Mouse (Mus musculus): ENCODE measurements around the gene Nuak2. TPM values are rescaled to one million over a fixed set of nuclear protein-coding genes. Genes with fewer than 3 reads are reported as not detected.
A peak's percentile ranks its signal among the peaks of the same experiment; 100 is the strongest.
"Not testable (repeated sequence)": the region's sequence is repeated elsewhere in the genome, so short reads cannot be mapped to it uniquely, and the experiment has no call there.

The Nuak2 gene
- polyA plus RNA-seq, 1 experiment from 2014 or later, result 11.9 TPM

- no peak overlapping the region for H3K9ac ChIP-seq (replicated peaks; ENCODE audit: low read depth)
- H3K36me3 ChIP-seq (ENCODE audit: insufficient read depth, low read length), result no peaks in the 10 kb centered on the region
- H3K27me3 ChIP-seq (replicated peaks; ENCODE audit: insufficient read depth, low read length), result no peaks in the 10 kb centered on the region
- no peak overlapping the region for H3K27ac ChIP-seq (ENCODE audit: low read length)
- H3K4me2 ChIP-seq (replicated peaks; ENCODE audit: low read depth, low read length), result no peak overlapping the region
- H3K4me1 ChIP-seq (ENCODE audit: insufficient read depth, low read depth, low read length), result peaks cover 6% of the 10 kb centered on the region; the same call in 1 of the 2 replicates
- ATAC-seq (no peak), DNase-seq (ENCODE audit: low spot score) (no peak)
- H3K4me3 ChIP-seq (ENCODE audit: low read depth, low read length), result no peak overlapping the region
- TF ChIP-seq EP300 (IDR thresholded peaks at IDR 0.05) (no peak), CTCF (IDR thresholded peaks at IDR 0.05) (no peak)
- WGBS, result 81% methylated on average over 1 of the region's 1 CpGs
- H3K9me3 ChIP-seq (ENCODE audit: low read length), result no peaks in the 10 kb centered on the region
These were observed 27.7 kb downstream of the Nuak2 start for GRCm38 (mm10) chr1:132343656-132344055.

DNA sequence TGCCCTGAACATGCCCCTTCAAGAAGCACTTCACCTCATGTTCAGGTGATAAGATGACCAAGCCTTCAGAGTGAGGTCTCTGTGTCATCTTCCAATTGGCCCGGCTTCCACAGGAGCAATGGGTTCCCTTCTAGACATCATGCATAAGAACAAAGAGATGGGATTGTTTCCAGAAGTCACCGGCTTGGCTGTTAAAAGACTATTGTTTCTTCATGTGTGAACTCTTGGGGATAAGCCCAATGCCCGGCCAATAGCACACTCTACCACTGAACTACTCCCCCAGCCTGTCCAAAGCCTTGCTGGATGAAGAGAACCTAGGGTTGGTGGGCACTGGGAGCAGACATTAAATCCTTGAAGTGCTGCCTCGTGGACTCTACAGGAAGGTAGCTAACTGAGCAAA, 29.6 kb downstream of the Nuak2 start:
- DNase-seq (ENCODE audit: low spot score), result no peak
- TF ChIP-seq EP300 (IDR thresholded peaks at IDR 0.05) (no peak), CTCF (IDR thresholded peaks at IDR 0.05) (no peak)
- Histone ChIP-seq H3K4me3 (ENCODE audit: low read depth, low read length) (no peak overlapping the region), H3K9ac (replicated peaks; ENCODE audit: low read depth) (no peak overlapping the region), H3K27ac (ENCODE audit: low read length) (no peak overlapping the region), H3K4me2 (replicated peaks; ENCODE audit: low read depth, low read length) (no peak overlapping the region), H3K27me3 (replicated peaks; ENCODE audit: insufficient read depth, low read length) (no peaks in the 10 kb centered on the region), H3K4me1 (ENCODE audit: insufficient read depth, low read depth, low read length) (peaks cover 6% of the 10 kb centered on the region; the same call in 1 of the 2 replicates), H3K36me3 (ENCODE audit: insufficient read depth, low read length) (no peaks in the 10 kb centered on the region), H3K9me3 (ENCODE audit: low read length) (no peaks in the 10 kb centered on the region)
- 71% methylated on average over 4 of the region's 4 CpGs for WGBS
- ATAC-seq, result no peak

DNA sequence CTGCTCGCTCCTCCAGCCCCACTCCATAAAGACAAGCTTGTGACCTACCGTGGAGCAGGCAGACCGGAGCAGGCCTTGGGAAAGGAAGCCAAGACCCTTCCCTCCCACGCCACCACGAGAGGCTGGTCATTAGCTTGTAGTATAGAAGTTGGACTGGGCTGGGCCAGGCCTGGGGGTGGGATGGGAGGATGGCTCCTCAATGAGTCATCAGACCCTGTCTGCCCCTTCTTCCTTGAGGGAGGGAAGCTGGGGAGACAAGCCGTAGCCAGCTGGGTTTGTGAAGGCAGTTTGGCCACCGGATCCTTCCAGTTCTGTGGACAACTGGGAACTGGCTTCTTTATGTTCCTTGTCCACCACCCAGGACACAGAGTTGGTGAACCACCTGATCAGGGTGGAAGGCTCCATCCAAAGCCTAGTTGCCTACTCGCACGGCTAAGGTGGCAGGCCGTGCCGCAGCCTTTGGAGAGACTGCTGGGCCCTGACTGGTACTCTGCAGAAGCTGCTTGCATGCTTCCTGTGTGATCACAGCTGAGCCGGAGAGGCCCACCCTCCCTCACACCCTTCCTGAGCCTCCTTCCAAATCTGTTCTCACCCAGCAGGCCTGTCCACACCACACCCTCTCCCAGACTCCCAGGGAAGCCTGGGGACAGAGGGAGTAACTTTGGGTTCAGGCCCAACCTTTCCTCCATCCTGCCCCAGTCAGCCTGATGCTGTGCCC, 30.4 kb downstream of the Nuak2 start:
- ATAC-seq (peak; percentile 70), DNase-seq (ENCODE audit: low spot score) (peak; percentile 62)
- H3K4me3 ChIP-seq (ENCODE audit: low read depth, low read length), result no peak overlapping the region
- peaks cover 6% of the 10 kb centered on the region; the same call in 1 of the 2 replicates for H3K4me1 ChIP-seq (ENCODE audit: insufficient read depth, low read depth, low read length)
- H3K4me2 ChIP-seq (replicated peaks; ENCODE audit: low read depth, low read length), result no peak overlapping the region
- H3K27ac ChIP-seq (ENCODE audit: low read length), result no peak overlapping the region
- TF ChIP-seq CTCF (IDR thresholded peaks at IDR 0.05) (no peak), EP300 (IDR thresholded peaks at IDR 0.05) (no peak)
- H3K36me3 ChIP-seq (ENCODE audit: insufficient read depth, low read length), result no peaks in the 10 kb centered on the region
- H3K9me3 ChIP-seq (ENCODE audit: low read length), result no peaks in the 10 kb centered on the region
- H3K9ac ChIP-seq (replicated peaks; ENCODE audit: low read depth), result no peak overlapping the region
- H3K27me3 ChIP-seq (replicated peaks; ENCODE audit: insufficient read depth, low read length), result no peaks in the 10 kb centered on the region
- WGBS, result 60% methylated on average over 12 of the region's 12 CpGs

DNA sequence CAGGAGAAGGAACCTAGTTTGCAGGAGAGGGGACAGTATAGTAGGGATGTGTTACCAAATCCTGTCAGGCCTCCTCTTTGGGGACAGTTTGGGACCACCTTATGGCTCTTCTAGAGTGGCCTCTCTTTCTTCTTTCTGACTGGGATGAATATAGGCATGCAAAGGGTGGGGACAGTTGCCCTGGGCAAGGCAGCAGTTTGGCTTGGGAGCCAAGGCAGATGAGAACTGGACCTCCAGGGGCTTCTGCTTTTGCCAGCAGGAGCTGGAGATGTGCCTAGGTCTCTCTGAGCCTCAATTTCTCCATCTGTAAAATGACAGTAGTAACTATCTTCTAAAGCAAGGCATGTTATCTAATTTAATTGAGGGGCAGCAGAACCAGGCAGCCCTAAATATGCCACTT, 31.0 kb downstream of the Nuak2 start:
- Histone ChIP-seq H3K4me1 (ENCODE audit: insufficient read depth, low read depth, low read length) (peaks cover 4% of the 10 kb centered on the region; the same call in 1 of the 2 replicates), H3K4me2 (replicated peaks; ENCODE audit: low read depth, low read length) (no peak overlapping the region), H3K9ac (replicated peaks; ENCODE audit: low read depth) (no peak overlapping the region), H3K36me3 (ENCODE audit: insufficient read depth, low read length) (no peaks in the 10 kb centered on the region), H3K27me3 (replicated peaks; ENCODE audit: insufficient read depth, low read length) (no peaks in the 10 kb centered on the region), H3K27ac (ENCODE audit: low read length) (no peak overlapping the region), H3K9me3 (ENCODE audit: low read length) (no peaks in the 10 kb centered on the region), H3K4me3 (ENCODE audit: low read depth, low read length) (no peak overlapping the region)
- TF ChIP-seq EP300 (IDR thresholded peaks at IDR 0.05) (no peak), CTCF (IDR thresholded peaks at IDR 0.05) (no peak)
- ATAC-seq, result no peak
- DNase-seq (ENCODE audit: low spot score), result no peak

DNA sequence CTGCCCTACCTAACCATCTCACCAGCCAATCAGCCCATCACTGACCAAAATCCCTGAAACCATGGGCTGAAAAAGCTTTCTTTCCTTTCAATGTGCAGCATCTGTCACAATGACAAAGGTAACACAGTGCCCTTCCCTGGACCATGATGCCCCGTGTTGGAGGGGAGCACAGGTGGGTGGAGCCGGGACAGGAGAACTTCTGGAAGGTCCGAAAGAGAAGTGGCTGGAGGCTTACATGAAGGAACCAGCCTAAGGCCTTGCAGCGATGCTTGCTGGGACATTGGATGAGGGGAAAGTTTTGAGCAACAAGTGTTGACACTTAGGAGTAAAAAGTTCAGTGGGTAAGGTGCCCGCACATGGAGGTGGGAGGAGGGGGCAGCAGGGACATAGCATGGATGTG, 32.5 kb downstream of the Nuak2 start:
- H3K27me3 ChIP-seq (replicated peaks; ENCODE audit: insufficient read depth, low read length), result no peaks in the 10 kb centered on the region
- no peak overlapping the region for H3K4me2 ChIP-seq (replicated peaks; ENCODE audit: low read depth, low read length)
- TF ChIP-seq EP300 (IDR thresholded peaks at IDR 0.05), result no peak
- no peak for TF ChIP-seq CTCF (IDR thresholded peaks at IDR 0.05)
- H3K4me3 ChIP-seq (ENCODE audit: low read depth, low read length), result no peak overlapping the region
- H3K27ac ChIP-seq (ENCODE audit: low read length), result no peak overlapping the region
- no peak overlapping the region for H3K9ac ChIP-seq (replicated peaks; ENCODE audit: low read depth)
- 80% methylated on average over 5 of the region's 5 CpGs for WGBS
- no peaks in the 10 kb centered on the region for H3K36me3 ChIP-seq (ENCODE audit: insufficient read depth, low read length)
- no peaks in the 10 kb centered on the region for H3K9me3 ChIP-seq (ENCODE audit: low read length)
- DNase-seq (ENCODE audit: low spot score) (no peak), ATAC-seq (no peak)
- H3K4me1 ChIP-seq (ENCODE audit: insufficient read depth, low read depth, low read length), result peaks cover 3% of the 10 kb centered on the region; the same call in 1 of the 2 replicates

DNA sequence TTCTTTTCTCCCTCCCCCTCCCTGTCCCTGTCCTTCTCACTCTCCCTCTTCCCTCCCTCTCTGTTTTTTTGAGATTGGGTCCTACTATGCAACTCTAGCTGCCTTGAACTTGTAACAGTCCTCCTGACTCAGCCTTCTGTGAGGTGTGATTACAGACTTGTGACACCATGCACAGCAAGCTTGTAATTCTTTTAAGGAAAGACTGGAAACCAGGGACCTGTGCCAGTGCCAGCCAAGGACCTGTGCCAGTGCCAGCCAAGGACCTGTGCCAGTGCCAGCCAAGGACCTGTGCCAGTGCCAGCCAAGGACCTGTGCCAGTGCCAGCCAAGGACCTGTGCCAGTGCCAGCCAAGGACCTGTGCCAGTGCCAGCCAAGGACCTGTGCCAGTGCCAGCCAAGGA, 33.1 kb downstream of the Nuak2 start:
- H3K27ac ChIP-seq (ENCODE audit: low read length); H3K4me2 ChIP-seq (replicated peaks; ENCODE audit: low read depth, low read length); H3K9ac ChIP-seq (replicated peaks; ENCODE audit: low read depth); DNase-seq (ENCODE audit: low spot score); H3K27me3 ChIP-seq (replicated peaks; ENCODE audit: insufficient read depth, low read length); H3K36me3 ChIP-seq (ENCODE audit: insufficient read depth, low read length); H3K9me3 ChIP-seq (ENCODE audit: low read length); ATAC-seq; H3K4me3 ChIP-seq (ENCODE audit: low read depth, low read length); H3K4me1 ChIP-seq (ENCODE audit: insufficient read depth, low read depth, low read length): not testable (repeated sequence)

DNA sequence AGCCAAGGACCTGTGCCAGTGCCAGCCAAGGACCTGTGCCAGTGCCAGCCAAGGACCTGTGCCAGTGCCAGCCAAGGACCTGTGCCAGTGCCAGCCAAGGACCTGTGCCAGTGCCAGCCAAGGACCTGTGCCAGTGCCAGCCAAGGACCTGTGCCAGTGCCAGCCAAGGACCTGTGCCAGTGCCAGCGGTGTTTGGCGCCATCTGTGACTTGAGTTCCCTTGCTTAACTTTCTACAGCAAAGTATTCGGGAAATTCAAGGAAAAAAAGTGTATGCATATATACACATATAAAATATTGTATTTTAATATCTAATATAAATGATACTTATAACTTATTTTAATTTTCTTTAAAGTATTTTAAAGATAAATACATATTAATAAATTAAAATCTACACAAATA, 33.7 kb downstream of the Nuak2 start:
- 95% methylated on average over 3 of the region's 3 CpGs for WGBS
- H3K36me3 ChIP-seq (ENCODE audit: insufficient read depth, low read length); ATAC-seq; H3K9ac ChIP-seq (replicated peaks; ENCODE audit: low read depth); DNase-seq (ENCODE audit: low spot score); H3K4me2 ChIP-seq (replicated peaks; ENCODE audit: low read depth, low read length); H3K9me3 ChIP-seq (ENCODE audit: low read length); H3K27ac ChIP-seq (ENCODE audit: low read length); H3K4me3 ChIP-seq (ENCODE audit: low read depth, low read length); H3K27me3 ChIP-seq (replicated peaks; ENCODE audit: insufficient read depth, low read length); H3K4me1 ChIP-seq (ENCODE audit: insufficient read depth, low read depth, low read length): not testable (repeated sequence)
